Mouse (Mus musculus): ENCODE data around the gene Fgf23.

Gene Fgf23

GRCm38 (mm10) chr6:127072817-127073216 is at the start of gene Fgf23:
Gene Fgf23 (plus strand): TSS chr6:127072902.
- no peak for DNase-seq

DNA sequence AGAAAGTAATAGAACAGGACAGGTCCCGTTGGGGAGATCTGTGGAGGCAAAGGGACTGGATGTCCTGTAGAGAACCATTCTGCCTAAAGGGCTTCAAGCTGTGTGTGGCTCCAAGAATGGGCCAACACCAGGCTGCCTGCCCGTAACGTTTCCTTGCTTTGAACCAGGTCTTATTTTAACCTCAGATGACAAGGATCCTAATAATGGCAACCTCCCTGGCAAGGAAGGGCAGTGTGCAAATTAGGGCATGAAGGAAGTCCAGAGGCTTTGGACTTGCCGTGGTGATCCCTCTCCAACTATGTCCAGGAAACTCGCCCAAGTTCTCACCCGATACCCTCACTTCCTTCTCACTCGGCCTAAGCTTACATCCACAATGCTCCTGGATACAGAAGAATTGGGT is 47.9 kb upstream of the Fgf23 start:
- DNase-seq: no peak

DNA sequence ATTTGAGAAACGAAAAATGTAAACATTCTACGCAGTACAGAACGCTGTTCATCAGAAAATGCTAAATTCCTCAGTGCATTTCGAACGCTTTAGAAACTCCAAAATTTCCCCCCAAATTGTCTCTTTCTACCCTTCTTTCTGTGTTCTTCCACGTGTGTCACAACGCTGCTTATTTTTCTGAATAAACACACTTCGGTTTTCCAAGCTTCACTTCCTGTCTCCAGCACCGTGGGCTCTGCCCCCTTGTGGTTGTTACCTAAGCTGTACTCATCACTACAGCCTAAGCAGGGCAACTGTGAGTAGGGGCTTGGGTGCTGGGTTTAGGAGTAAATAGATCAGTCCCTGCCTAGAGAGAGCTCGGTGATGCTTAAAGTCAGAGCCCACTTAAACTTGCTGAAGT is 37.9 kb upstream of the Fgf23 start:
- DNase-seq: no peak

DNA sequence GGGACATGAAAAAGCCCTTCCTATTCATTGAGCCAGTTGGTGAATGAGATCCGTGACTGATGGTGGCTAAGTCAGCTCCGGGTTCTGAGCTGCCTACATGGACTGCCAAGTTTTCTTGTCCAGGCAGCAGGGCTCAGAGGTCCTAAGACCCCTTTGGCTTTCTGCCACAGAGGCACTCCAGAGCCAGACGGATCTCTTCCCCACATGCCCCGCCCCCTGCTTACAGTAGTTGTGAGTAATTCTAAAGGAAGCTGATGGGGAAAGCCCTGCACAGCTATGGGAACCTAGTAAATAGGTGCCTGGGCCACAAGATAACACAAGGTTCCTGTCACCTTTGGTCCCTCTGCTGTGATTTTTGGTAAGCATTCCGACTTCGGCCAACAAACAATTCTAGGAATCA is 27.8 kb upstream of the Fgf23 start:
- no peak for DNase-seq

- no peak for DNase-seq
Measured at GRCm38 (mm10) chr6:127050847-127051246, 21.9 kb upstream of the Fgf23 start.

- no peak for DNase-seq
Measured at GRCm38 (mm10) chr6:127056990-127057588, 15.6 kb upstream of the Fgf23 start.

GRCm38 (mm10) chr6:127059975-127060374 is 12.7 kb upstream of the Fgf23 start:
- DNase-seq: no peak

DNA sequence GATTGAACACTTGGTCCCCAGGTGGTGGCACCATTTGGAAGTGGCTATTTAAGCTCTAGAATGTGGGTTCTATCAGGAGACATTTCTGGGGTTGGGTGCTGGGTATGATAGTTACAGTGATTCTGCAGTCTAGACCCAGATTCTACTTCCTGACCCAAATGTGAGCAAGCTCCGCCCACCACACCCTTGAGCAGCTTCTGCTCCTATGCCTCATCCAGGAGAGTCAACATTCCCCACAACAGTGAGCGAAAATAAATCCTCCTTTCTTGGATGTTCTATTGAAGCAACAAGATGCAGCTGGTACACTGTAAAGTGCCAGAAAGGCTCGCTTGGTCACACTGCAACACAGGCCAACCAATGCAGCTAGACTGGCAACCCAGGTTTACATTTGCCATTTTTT is 8.8 kb upstream of the Fgf23 start:
- DNase-seq: no peak

- no peak for DNase-seq
Measured at GRCm38 (mm10) chr6:127064815-127065214, 7.9 kb upstream of the Fgf23 start.

GRCm38 (mm10) chr6:127079867-127080731 is 7.4 kb downstream of the Fgf23 start:
- DNase-seq: peak; percentile 72

DNA sequence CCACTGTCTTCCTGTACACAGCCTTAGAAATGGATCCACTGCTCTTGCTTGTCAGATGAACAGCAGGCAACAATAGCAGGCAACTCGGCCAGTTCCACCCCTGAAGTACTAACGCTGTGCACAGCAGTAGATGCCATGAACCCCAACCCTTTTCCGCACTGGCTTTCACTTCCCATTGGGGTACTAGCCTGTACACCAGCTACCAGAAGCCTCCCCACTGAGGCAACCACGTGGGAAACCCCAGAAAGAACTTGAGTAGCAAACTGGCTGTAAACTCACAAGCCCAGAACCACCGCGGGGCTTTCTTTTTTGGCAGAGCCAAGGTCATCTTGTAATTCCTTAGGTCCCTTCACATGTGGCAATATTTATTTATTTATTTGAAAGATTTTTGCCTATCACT is 9.1 kb downstream of the Fgf23 start:
- no peak for DNase-seq

- DNase-seq: peak; percentile 49
Measured at GRCm38 (mm10) chr6:127086739-127087138, 14.0 kb downstream of the Fgf23 start.

DNA sequence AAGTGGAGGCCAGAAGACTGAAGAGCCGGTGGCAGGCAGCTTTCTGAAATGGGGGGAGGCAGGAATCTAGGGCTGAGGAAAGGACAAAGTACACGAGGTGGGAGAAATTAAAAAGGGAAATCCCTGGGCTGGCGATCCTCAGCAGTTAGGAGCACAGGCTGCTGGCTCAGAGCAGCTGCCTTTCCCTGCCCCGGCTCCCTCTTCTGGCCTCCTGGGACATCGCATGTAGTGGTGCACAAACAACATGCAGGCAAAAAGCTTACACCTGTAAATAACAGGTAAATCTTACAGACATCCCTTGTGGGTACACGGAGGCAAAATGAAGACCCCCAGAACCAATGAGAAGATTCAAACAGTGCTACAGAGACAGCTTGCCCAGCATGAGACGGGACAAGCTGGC is 21.9 kb downstream of the Fgf23 start:
- DNase-seq: peak; percentile 32

DNA sequence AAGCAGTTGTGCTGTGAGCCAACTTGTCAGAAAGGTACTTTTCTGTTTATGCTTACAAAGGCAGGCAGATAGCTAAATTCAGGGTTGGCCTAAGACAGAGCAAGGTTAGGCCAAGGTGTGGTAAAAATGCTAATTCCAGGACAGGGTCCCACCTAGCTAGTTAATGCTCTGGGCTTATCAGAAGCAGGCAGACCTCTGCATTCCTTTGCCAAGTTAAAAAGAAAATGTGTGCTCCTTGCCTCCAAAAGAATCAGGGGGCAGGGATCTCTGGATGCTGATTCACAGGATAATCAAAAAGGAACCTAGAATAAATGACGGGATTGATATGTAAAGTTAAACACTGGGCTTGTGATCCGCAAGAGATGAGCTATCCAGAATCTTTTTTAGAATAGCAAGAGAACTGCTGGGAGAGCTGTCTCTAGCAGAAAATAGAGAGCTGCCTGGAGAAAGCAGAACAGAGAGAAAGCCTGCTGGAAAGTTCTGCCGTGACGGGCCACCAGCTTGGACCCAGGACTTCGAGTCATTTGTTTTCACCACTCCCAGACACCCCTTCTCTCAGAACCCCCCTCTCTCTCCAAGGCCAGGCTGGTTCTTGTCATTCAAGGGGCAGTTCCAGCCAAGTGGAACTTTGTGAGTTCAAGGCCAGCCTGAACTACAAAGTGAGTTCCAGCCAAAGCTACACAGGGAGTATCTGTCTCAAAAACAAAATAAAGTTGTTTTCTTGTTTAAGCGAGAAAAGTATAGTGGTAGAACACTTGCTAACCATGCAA is 31.0 kb downstream of the Fgf23 start:
- no peak for DNase-seq

DNA sequence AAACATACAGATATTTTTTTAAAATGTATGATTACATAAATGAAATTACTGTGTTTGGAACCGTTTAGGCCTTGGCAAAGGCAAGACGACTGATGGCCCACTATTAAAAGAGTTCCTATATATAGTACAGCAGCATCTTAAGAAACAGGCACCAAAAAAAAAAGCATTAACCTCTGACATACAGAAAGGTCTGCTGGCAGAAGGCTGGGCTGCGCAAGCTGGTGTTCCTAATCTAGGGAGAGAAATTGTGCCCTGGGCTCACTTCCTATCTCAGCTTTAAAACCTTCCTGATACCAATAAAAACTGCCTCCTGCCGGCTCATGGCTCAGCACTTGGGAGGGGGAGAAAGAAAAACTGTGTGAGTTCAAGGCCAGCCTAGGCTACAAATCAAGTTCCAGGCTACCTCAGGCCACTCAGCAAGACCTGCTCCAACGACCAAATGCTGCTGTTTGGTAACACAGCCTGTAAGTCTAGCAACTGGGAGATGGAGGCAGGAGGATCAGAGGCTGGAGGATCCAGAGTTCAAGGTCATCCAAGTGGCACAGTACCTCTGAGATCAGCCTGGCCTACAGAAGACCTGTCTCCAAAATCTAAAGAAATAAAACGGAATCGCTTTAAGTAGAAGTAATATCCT is 31.8 kb downstream of the Fgf23 start:
- DNase-seq: no peak

- DNase-seq: peak; percentile 62
Measured at GRCm38 (mm10) chr6:127105107-127105506, 32.4 kb downstream of the Fgf23 start.

DNA sequence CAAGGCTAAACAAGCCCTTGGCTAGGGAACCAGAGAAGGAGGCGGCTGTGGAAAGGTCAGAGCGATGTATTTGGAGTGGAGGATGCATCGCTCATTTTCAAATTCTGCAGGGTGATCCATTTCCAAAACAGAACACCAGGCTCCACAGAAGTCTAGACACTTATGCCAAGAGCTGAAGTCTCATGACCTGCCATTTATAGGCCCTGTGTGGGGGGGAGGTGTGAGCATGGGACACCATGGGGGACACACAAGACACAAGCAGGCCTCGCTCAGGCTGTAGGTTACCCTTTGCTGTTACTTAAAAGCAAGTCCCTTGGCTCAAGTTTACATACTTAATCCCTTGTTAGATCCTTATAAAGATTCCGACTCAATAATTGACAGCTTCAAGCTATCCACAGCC is 33.5 kb downstream of the Fgf23 start:
- DNase-seq: no peak

- no peak for DNase-seq
Measured at GRCm38 (mm10) chr6:127106726-127107125, 34.0 kb downstream of the Fgf23 start.

DNA sequence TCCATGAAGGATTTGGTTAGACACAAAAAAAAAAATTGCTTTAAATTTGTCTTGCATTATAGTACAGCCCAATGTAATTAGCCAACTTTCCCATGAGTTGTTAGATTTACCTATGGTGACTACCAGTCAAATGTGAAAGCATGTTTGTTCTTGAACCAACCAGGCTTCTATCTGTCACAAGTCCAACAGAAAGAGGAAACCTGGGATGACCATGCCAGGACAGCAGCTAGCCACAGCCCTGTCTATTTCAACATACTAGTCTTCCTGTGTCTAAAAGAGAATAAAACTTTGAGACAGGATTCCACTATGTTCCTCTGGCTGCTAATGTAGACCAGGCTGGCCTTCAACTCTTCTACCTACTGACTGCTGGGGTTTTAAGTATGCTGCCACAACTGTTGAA is 34.7 kb downstream of the Fgf23 start:
- no peak for DNase-seq

DNA sequence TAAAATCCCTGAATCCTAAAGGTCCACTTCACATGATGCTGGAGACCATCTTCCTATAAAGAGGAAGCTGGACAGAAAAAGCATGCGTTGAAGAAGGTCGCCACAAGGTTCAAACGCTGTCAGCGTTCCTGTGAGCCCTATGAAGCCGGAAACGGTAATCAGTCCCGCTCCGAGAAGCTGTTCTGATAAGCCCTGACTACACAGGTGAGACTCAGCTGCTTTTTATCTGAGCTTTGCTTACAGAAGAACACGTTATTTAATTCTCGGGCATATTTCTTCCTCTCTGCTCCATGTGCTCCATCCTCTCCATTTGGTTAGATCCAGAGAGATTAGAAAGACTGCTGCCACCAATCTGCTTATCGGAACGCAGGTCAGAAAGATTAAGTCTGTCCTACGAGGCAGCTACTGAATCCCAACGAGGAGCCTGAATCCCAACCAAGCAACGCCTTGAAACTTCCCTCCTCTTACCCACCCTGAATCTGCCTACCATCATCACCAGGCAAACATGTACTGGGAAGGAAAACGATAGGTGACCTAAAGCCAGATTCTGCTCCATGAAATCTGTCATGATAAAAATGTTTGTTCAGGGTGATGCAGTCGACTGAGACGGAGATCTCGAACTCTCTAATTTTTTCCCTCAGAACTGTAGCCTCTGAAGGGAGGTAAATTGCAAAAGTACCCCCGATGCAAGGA is 35.8 kb downstream of the Fgf23 start:
- DNase-seq: no peak

- DNase-seq: peak; percentile 91
Measured at GRCm38 (mm10) chr6:127109402-127109930, 36.8 kb downstream of the Fgf23 start, which contains the start of gene Tigar. Gene Tigar (minus strand): TSS chr6:127109557.

DNA sequence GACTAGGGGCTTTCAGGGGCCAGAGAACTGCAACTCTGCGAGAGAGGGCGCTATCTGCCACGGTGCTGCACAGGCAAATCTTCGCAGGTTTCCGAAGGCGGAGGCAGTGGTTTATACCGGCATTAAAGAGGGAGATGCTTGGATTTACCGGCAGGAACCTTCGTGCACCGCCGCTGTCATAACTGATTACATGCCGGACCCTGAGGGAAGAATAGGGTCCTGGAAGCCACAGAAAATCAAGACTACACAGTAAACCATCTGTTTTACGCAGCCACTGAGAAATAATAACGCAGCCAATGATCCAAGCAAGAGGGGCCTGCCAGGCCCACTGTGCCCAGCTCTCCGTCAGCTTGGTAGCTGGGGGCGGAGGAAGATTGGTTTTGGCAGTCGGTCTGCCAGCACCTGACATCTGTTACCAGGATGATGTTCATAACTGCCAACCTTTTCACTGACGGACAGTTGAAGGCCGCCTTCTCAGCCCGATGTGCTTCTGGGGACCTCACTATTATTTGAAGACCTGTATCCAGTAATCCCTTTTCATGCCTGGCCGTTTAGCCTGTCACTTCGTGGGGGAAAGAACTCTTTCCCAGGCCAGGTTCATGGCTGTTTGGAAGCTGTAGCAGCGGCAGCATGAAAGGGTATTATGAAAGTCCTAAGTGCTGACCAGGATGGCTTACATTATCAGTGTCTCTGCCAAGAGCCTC is 42.2 kb downstream of the Fgf23 start:
- no peak for DNase-seq
